Mouse (Mus musculus) forebrain, embryonic 14.5 days (tissue): ENCODE data around the gene Gpcpd1. TPM values are rescaled to one million over a fixed set of nuclear protein-coding genes. Genes with fewer than 3 reads are reported as not detected.

ENCODE experiments used
- ATAC-seq: fragments of 200-750 bp; cut with Nextera tagmentation; 2 replicates; pipeline ENCODE4 v1.8.0; 2017; ENCODE audit warnings: mild to moderate bottlenecking, moderate library complexity
- DNase-seq: peaks from one replicate; pipeline ENCODE4 v3.0.0-alpha.2; 2015; ENCODE audit warnings: low spot score
- H3K27ac ChIP-seq: fragments of 300-500 bp; sonication (generic); 2 replicates; pipeline ENCODE4 v1.5.1; 2014; ENCODE audit warnings: low read depth, mild to moderate bottlenecking, control low read depth, low read length, moderate library complexity
- H3K27me3 ChIP-seq: fragments of 300-500 bp; sonication (generic); replicated peaks from 2 replicates; pipeline ENCODE4 v1.6.1; 2014; ENCODE audit warnings: low read length, control low read depth, mixed read lengths; ENCODE audit not compliant: control insufficient read depth, insufficient read depth
- H3K36me3 ChIP-seq: fragments of 300-500 bp; sonication (generic); 2 replicates; pipeline ENCODE4 v1.6.1; 2014; ENCODE audit warnings: low read length, control low read depth; ENCODE audit not compliant: control insufficient read depth, insufficient read depth
- H3K4me1 ChIP-seq: fragments of 300-500 bp; sonication (generic); 2 replicates; pipeline ENCODE4 v1.6.1; 2014; ENCODE audit warnings: antibody characterized with exemption, low read length, control low read depth; ENCODE audit not compliant: control insufficient read depth, insufficient read depth
- H3K4me2 ChIP-seq: fragments of 300-500 bp; sonication (generic); 2 replicates; pipeline ENCODE4 v1.6.1; 2014; ENCODE audit warnings: mild to moderate bottlenecking, control low read depth, low read length
- H3K4me3 ChIP-seq: fragments of 300-500 bp; sonication (generic); 2 replicates; pipeline ENCODE4 v1.5.1; 2014; ENCODE audit warnings: low read depth, low read length, control low read depth
- H3K9ac ChIP-seq: fragments of 300-500 bp; sonication (generic); 2 replicates; pipeline ENCODE4 v1.6.1; 2014; ENCODE audit warnings: mild to moderate bottlenecking, low read length, control low read depth, moderate library complexity
- H3K9me3 ChIP-seq: fragments of 300-500 bp; sonication (generic); replicated peaks from 2 replicates; pipeline ENCODE4 v1.6.1; 2016; ENCODE audit warnings: low read length, control low read depth, mixed read lengths; ENCODE audit not compliant: control insufficient read depth
- WGBS: fragments of 180-500 bp; shearing (Covaris S2); extraction: QIAGEN DNeasy Blood & Tissue Kit; methylation state at CpG from one replicate; pipeline ENCODE4 v1.1.7; 2014; 5-methylcytosine and 5-hydroxymethylcytosine counted together
- polyA plus RNA-seq: library from polyadenylated mRNA; unstranded; fragments of >200 nt; fragmentation: Nextera tagmentation; extraction: Ambion mirVana; gene quantifications from 2 replicates; pipeline ENCODE4 v1.2.1, GENCODE M21; 2014

Gpcpd1 gene
- polyA plus RNA-seq, 1 experiment from 2014 or later, result 67.0 TPM

DNA sequence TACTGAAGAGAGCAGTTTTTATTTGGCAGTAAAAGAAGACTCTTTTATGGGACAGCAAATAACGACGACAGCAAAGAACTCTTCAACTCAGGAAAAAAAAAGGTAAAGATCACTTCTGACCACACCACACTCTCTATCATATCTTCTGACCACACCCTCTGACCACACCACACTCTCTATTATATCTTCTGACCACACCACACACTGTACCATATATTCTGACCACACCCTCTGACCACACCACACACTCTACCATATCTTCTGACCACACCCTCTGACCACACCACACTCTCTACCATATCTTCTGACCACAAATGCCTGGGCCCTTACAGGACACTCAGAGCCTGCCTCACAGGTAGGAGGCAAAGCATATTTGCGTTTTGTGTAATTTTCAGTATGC is 106.0 kb downstream of the Gpcpd1 start:
- Histone ChIP-seq H3K36me3 (no peaks in the 10 kb centered on the region), H3K27me3 (no peaks in the 10 kb centered on the region), H3K9me3 (no peaks in the 10 kb centered on the region), H3K4me2 (no peak overlapping the region), H3K4me1 (no peaks in the 10 kb centered on the region), H3K27ac (no peak overlapping the region), H3K9ac (no peak overlapping the region), H3K4me3 (no peak overlapping the region)
- WGBS, result 75% methylated on average over 3 of the region's 3 CpGs
- ATAC-seq, result no peak
- no peak for DNase-seq

Other genes starting within 250 kb of the Gpcpd1 start
- gene Prokr2, start 202.3 kb downstream of the Gpcpd1 start, polyA plus RNA-seq, result 6.5 and 8.6 TPM in 2 replicates
- 25.8 and 30.8 TPM in 2 replicates for gene Shld1, start 99.2 kb upstream of the Gpcpd1 start, polyA plus RNA-seq
- 23.1 and 27.0 TPM in 2 replicates for gene Chgb, start 193.5 kb upstream of the Gpcpd1 start, polyA plus RNA-seq
- 24.0 and 29.7 TPM in 2 replicates for gene Trmt6, start 228.3 kb upstream of the Gpcpd1 start, polyA plus RNA-seq
- gene Mcm8, start 228.4 kb upstream of the Gpcpd1 start, polyA plus RNA-seq, result 9.3 and 9.5 TPM in 2 replicates